Mouse (Mus musculus) testis, postnatal 14 days (tissue): ENCODE data around the gene Adnp.

Experiments used
- DNase-seq: peaks from one replicate; pipeline ENCODE4 v3.0.0; 2021; ENCODE audit warnings: low spot score

Gene Adnp

DNA sequence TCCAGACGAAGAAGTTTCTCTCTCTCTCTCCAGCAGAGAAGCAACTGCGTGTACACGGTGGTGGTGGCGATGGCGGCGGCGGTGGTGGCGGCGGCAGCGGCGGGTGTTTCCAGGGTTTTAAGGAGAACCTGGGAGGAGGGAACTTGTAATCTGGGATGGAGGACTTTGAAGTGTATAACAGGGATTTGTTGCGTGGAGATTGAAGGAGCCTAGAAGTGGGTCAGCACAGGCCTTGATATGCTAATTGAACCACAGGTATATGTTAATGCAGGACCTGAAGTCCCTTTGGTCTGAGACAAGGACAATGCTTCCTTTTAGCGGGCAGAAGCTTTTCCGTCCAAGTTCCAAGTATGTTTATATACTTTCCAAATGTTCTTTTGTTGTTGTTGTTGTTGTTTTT is 50.6 kb downstream of the Adnp start:
- no peak for DNase-seq

DNA sequence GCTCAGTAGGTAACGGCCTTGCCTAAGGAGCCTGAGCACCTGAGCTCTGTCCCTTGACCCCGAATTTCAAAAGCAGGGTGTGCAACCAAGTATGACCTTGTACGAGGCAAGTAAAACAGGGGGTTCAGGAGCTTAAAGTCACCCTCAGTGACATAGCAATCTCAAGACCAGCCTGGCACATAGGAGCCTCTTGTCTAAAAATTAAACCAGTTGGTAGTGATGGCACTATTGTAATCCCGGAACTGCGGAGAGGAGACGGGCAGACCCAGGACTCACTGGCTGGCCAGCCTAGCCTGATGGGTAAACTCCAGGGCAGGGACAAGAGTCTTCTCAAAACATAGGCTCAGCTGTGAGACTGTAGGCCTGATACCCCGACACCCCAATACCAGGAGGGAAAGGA is 51.2 kb downstream of the Adnp start:
- no peak for DNase-seq

DNA sequence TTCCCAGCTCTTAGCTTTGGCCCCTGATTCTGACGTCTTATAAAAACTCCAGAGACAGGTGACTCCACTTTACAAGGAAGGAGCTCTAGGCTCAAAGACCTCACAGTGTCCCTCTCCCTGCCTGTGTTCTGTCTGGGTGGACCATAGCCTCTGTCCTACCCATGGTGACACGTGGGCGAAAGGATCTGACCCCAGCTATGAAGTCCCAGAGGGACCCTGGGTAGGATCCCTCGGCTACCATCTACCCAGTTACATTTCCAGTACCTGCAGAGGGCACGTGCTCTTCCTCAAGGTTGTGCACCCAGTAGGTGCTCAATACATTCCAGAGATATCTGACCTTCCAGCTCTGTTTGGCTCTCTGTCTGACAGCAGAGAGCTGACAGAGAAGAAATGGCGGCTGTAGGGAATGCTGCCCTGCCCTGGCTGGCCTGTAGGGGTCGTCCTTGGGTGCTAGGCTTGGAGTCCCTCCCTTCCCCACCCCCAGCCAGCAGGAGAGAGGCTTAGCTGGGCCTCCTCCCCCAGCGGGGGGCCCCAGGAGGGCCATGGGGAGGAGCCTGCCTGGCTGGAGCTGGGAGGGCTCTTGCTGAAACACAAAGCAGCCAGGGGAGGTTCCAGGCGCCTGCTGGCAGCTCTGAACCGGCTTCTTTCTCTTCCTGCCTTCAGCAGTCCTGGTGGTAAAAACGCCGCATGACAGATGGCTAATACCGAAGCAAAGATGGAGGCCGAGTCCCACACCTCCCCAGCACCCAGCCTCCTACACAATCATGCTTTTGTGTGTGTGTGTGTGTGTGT is 52.6 kb downstream of the Adnp start:
- peak; percentile 86 for DNase-seq

DNA sequence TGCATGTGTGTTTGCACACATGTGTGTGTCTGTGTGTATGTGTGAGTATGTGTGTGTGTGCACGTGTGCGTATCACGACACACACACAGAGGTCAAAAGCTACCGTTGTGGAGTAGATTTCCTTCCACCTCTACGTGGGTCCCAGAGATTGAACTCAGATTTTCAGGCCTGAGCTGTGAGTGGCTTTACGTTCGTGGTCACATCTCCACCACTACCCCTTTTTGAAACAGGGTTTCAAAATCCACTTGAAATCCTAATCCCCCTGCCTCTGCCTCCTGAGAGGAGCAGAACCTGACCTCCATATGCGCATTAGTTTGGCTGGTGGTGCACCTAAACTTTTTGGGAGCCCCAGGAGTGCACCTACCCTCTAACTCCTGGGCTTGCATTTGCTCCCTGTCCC is 57.7 kb downstream of the Adnp start:
- DNase-seq, result no peak

DNA sequence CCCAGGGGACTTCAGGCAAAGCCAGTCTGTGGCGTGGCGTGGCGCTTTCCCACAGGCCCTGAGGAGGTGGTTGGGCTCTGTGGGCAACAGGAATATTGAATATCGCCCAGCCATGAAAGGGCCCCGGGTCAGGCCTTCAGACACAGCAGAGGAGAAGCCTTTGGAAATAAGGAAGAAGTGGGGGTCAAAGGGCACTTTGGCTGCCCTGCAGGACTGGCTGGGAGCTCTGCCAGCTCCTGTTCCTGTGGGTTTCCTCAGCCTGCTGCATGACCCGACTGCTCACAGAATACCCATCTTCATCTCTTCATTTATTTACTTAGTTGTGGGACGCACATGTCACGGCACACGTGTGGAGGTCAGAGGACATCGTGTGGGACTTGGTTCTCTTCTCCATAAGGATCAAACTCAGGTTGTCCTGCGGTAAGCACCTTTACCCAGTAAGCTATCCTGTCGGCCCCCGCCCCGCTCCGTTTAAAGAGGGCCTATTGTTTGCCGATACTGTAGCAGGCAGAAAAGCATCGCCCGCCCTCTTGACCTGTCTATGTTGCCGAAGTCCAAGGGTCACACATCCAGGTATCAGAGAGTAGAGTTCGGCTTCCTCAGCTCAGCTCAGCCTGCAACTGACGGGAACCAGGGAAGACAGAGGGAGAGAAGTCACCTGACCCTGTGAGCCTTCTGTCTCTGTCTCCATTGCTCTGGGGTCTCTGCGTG is 59.0 kb downstream of the Adnp start:
- DNase-seq, result no peak

DNA sequence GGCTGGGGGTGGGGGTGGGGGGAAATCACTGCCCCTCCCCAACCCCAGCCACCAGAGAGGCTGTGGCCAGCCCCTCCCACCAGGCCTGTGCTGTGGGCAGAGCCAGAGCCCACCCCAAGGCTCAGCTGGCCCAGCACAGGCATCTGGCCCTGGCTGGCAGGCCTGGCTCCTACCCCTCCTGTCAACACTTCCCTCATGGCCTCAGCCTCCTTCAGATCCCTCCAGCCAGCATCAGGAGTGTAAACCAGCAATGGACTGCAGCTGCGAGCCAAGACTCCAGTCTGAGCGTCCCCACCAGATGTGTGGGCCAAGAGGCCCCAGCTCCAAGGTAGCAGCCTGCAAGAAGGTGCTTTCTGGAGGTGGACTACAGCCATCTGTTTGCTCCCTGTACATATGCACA is 61.5 kb downstream of the Adnp start:
- no peak for DNase-seq

DNA sequence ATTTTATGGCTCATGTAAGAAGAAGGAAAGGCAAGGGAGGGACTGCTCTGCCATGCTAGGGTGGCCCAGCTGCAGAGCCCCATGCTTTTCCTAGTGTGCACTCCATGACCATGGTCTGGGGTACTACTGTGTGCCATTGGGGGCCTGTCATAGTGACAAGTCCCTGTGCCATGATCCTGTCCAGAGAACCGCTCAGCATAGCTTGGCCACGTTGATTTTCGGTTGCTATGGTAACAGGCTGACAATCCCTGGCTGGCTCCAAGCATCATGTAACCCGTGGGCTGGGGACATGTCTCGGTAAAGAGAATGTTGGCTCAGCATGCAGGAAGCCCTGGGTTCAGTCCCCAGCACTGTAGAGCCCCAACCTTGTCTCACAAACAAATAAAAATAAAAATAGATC is 63.1 kb downstream of the Adnp start:
- DNase-seq, result no peak

DNA sequence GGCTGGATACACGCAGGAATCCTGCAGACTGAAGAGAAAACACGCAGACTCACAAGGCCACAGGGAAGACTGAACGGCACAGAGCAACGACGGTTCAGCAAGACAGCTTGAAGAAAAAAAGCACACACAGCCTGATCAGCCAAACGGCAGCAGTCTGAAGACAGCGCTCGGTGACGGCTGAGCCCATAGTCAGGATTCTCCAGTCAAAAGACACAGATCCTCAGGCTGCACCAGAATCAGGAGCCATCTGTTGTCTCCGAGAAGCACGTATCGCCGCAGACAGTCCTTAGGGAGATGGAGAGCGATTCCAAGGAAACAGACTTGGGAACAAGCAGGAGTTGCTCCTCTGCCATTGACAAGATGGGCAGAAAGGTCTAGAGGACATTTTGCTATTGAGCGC is 69.8 kb downstream of the Adnp start:
- no peak for DNase-seq
